Mouse (Mus musculus) lung, embryonic 15.5 days (tissue): ENCODE measurements at regions not wholly inside any gene's neighbourhood (a gene's known extent, or its start where the extent isn't known, plus 50 kb on each side); places are given as distances from the start of the nearest gene placed in this dataset.

Source experiments
- ATAC-seq: fragments of 200-750 bp; cut with Nextera tagmentation; 2 replicates; pipeline ENCODE4 v1.8.0; 2017; ENCODE audit warnings: moderate number of reproducible peaks, borderline replicate concordance; ENCODE audit not compliant: low FRiP score, low TSS enrichment; ENCODE audit errors: extremely low read depth
- H3K27ac ChIP-seq: fragments of 300-500 bp; sonication (generic); 2 replicates; pipeline ENCODE4 v1.5.1; 2015; ENCODE audit warnings: moderate library complexity, mild to moderate bottlenecking, inconsistent platforms
- H3K27me3 ChIP-seq: fragments of 300-500 bp; sonication (generic); 2 replicates; pipeline ENCODE4 v1.6.1; 2015; ENCODE audit warnings: inconsistent platforms
- H3K36me3 ChIP-seq: fragments of 300-500 bp; sonication (generic); 2 replicates; pipeline ENCODE4 v1.6.1; 2015; ENCODE audit warnings: inconsistent platforms
- H3K4me1 ChIP-seq: fragments of 300-500 bp; sonication (generic); 2 replicates; pipeline ENCODE4 v1.6.1; 2015; ENCODE audit warnings: inconsistent platforms
- H3K4me2 ChIP-seq: fragments of 300-500 bp; sonication (generic); 2 replicates; pipeline ENCODE4 v1.6.1; 2015; ENCODE audit warnings: inconsistent platforms, mild to moderate bottlenecking, moderate library complexity
- H3K4me3 ChIP-seq: fragments of 300-500 bp; sonication (generic); 2 replicates; pipeline ENCODE4 v1.5.1; 2015; ENCODE audit warnings: mild to moderate bottlenecking, inconsistent platforms
- H3K9ac ChIP-seq: fragments of 300-500 bp; sonication (generic); 2 replicates; pipeline ENCODE4 v1.6.1; 2015; ENCODE audit warnings: inconsistent platforms
- H3K9me3 ChIP-seq: fragments of 300-500 bp; sonication (generic); 2 replicates; pipeline ENCODE4 v1.6.1; 2016; ENCODE audit warnings: inconsistent platforms
- WGBS: fragments of 180-500 bp; shearing (Covaris S2); methylation state at CpG from one replicate; pipeline ENCODE4 v1.1.7; 2015; 5-methylcytosine and 5-hydroxymethylcytosine counted together

DNA sequence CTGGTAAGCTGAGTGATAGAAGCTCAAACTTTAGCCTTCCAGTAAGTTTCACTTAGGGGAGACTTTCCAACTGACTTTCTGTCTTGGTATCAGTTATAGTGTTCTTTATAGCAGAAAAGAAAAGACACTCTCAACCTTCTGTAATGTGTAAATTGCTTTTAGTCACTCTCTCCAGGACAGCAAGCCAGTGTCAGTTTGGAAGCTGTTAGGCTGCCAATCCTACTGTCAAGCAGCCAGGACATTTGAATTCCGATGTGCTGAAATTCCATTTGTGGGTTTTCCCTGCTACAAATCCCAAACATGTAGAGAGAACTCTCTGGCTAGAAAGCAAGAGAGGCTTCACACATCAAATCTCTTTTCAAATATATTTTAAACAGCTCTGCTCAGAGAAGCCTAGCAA, 390.4 kb downstream of the Olfm4 start:
- Histone ChIP-seq H3K36me3 (no peaks in the 10 kb centered on the region), H3K4me1 (no peaks in the 10 kb centered on the region), H3K27me3 (no peaks in the 10 kb centered on the region), H3K9me3 (no peaks in the 10 kb centered on the region), H3K4me2 (no peak overlapping the region), H3K27ac (no peak overlapping the region), H3K9ac (no peak overlapping the region), H3K4me3 (no peak overlapping the region)
- ATAC-seq: no peak
- 65% methylated on average over 1 of the region's 1 CpGs for WGBS

DNA sequence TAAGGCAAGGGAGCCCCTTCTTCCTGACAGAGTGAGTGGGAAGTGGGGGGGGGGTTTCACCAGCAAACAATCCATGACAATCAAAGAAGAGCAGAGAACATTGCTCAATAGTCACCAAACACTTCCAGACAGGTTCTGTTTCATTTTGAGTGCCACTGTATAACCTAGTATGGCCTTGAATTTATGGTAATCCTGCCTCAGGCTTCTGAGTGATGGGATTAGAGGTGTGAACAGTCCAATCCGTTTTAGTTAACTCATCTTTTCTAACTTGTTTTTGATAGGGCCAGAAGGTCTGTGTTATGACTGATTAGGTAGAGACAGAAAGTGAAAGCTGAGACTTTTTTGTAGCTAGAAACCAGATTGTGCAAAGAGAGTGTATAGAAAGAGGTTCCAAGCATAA, 393.2 kb downstream of the Olfm4 start:
- no peaks in the 10 kb centered on the region for H3K9me3 ChIP-seq
- WGBS: 19% methylated on average over 1 of the region's 1 CpGs

DNA sequence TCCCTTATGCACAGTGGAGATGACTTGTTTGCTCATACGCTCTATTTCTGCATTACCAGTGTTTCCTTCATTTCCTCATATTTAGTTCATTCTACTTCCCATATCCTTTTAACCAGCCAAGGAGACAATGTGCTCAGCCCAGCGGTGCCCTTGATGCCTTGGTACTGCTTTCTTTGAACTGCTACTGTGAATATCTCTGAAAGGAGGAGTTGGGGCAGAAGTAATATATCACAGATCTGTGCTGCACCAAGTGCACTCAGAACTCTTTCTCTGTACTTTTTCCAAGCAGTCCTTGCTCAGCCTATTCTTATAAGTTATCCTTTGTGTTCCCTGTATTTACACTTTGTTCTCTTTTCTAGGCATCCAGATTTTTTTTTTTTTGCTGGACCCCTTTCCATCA, 407.5 kb downstream of the Olfm4 start:
- Histone ChIP-seq H3K36me3 (no peaks in the 10 kb centered on the region), H3K27ac (no peak overlapping the region), H3K9ac (no peak overlapping the region), H3K27me3 (no peaks in the 10 kb centered on the region), H3K4me2 (no peak overlapping the region), H3K4me1 (no peaks in the 10 kb centered on the region), H3K4me3 (no peak overlapping the region), H3K9me3 (no peaks in the 10 kb centered on the region)
- WGBS: 87% methylated on average over 2 of the region's 2 CpGs
- ATAC-seq: no peak

More for the DNA sequence above, 393.2 kb downstream of the Olfm4 start:
- Histone ChIP-seq H3K36me3 (no peaks in the 10 kb centered on the region), H3K4me3 (no peak overlapping the region), H3K9ac (no peak overlapping the region), H3K27ac (no peak overlapping the region), H3K4me1 (no peaks in the 10 kb centered on the region), H3K27me3 (no peaks in the 10 kb centered on the region), H3K4me2 (no peak overlapping the region)
- ATAC-seq: no peak

DNA sequence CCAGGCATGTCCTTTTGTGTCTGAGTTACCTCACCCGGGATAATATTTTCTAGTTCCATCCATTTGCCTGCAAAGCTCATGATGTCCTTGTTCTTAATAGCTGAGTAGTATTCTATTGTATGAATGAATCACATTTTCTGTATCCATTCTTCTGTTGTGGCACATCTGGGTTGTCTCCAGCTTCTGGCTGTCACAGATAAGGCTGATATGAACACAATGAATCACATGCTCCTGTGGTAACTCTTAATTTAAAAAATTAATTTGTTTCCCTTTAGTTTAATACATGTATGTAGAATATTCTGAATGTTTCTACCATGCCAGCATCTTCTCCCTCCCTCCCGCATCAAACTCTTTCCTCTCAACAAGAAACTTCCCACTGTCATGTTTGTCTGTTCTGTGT, 424.4 kb downstream of the Olfm4 start:
- H3K4me2 ChIP-seq: no peak overlapping the region
- H3K27ac ChIP-seq: no peak overlapping the region
- 90% methylated on average over 2 of the region's 2 CpGs for WGBS
- no peak overlapping the region for H3K4me3 ChIP-seq
- ATAC-seq: no peak
- no peaks in the 10 kb centered on the region for H3K4me1 ChIP-seq
- H3K9me3 ChIP-seq: no peaks in the 10 kb centered on the region
- no peaks in the 10 kb centered on the region for H3K27me3 ChIP-seq
- no peaks in the 10 kb centered on the region for H3K36me3 ChIP-seq
- H3K9ac ChIP-seq: no peak overlapping the region

DNA sequence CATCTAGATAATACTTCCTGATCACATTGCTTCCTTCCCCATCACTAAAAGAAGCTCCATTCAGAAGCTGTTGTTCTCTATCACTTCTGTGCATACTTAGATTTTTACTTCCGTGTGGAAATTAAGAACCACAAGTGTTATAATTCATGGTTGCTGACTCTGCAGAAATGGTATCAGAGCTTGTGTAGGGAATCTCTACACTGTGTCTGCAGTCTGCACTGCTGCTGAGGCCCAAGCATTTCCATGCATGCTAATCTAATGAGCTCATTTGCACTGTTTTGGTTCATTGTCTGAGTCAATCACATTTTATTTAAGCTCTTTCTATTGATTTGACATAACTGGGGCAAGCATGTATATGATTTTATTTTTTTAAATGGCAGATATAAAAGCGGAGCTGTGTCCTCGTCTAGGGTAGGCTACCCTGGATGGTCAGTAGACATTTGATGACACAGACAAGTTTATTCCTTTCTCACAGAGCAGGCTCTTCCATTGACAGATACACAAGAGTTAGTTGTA, 435.0 kb downstream of the Olfm4 start:
- Histone ChIP-seq H3K4me3 (no peak overlapping the region), H3K4me2 (no peak overlapping the region), H3K27ac (no peak overlapping the region), H3K36me3 (no peaks in the 10 kb centered on the region), H3K9me3 (no peaks in the 10 kb centered on the region), H3K9ac (no peak overlapping the region), H3K27me3 (no peaks in the 10 kb centered on the region), H3K4me1 (no peaks in the 10 kb centered on the region)
- no peak for ATAC-seq
- WGBS: 85% methylated on average over 3 of the region's 3 CpGs

DNA sequence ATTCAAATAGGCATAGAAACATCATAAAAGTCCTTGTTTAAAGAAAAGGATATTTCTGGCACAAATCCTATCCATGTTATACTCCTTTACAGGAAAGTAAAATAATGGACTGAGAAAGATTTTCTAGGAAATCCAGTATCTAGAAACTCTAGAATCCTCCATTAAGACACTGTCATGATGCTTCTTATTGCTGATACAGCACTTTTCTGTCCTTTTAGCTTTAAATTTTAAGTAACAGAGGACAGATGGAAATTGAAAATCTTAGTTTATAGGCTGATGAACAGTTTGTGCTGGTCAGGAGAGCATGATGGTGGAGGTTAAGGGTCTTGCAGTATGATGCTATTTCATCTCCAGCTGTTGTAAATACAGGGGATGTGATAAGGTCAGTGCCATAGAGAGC, 459.9 kb downstream of the Olfm4 start:
- H3K27me3 ChIP-seq: no peaks in the 10 kb centered on the region
- ATAC-seq: no peak
- no peak overlapping the region for H3K4me3 ChIP-seq
- H3K4me2 ChIP-seq: no peak overlapping the region
- no peaks in the 10 kb centered on the region for H3K36me3 ChIP-seq
- no peak overlapping the region for H3K27ac ChIP-seq
- H3K9me3 ChIP-seq: no peaks in the 10 kb centered on the region
- no peaks in the 10 kb centered on the region for H3K4me1 ChIP-seq
- H3K9ac ChIP-seq: no peak overlapping the region

DNA sequence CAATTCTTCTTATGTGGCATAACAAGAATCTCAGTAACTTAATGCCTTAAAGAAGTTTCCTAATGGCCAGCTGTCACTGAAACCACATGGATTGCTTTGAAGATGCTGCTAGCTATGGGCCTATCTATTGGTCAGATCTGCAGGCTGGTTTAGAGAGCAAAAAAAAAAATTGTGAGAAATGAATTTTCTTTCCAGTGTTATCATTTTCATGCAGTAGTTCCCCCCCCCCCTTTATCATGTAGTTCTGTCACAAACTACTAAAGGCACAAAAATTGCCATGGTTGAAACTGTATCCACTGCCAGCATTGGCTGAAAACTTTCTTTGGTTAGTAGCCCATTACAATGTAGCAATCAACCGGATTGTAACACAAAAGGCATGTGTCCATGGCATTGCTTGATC, 487.6 kb downstream of the Olfm4 start:
- Histone ChIP-seq H3K36me3 (no peaks in the 10 kb centered on the region), H3K4me1 (no peaks in the 10 kb centered on the region), H3K4me3 (no peak overlapping the region), H3K4me2 (no peak overlapping the region), H3K27me3 (no peaks in the 10 kb centered on the region), H3K9ac (no peak overlapping the region), H3K27ac (no peak overlapping the region), H3K9me3 (no peaks in the 10 kb centered on the region)
- ATAC-seq: no peak
- 83% methylated on average over 1 of the region's 1 CpGs for WGBS

DNA sequence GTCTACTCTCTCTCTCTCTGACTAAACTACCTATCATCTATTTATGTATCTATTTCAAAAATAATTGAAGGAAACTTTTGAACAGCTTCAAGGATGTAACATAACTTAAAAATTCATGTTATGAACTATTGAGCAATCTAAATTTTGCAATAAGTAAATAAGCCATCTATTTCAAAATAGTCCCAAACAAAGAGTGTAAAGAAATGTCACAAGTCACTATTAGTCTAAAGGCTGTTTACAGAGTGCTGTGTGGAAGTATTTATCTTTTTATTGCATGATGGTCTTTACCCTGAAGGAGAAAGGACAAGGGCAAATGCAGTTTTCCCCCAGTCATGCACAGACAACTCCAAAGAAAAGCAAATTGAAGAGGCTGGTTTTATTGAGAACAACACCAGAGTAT, 496.0 kb downstream of the Olfm4 start:
- Histone ChIP-seq H3K27me3 (no peaks in the 10 kb centered on the region), H3K9me3 (no peaks in the 10 kb centered on the region), H3K27ac (no peak overlapping the region), H3K4me2 (no peak overlapping the region), H3K9ac (no peak overlapping the region), H3K4me3 (no peak overlapping the region), H3K36me3 (no peaks in the 10 kb centered on the region), H3K4me1 (no peaks in the 10 kb centered on the region)
- ATAC-seq: no peak; the same call in 1 of the 2 replicates

DNA sequence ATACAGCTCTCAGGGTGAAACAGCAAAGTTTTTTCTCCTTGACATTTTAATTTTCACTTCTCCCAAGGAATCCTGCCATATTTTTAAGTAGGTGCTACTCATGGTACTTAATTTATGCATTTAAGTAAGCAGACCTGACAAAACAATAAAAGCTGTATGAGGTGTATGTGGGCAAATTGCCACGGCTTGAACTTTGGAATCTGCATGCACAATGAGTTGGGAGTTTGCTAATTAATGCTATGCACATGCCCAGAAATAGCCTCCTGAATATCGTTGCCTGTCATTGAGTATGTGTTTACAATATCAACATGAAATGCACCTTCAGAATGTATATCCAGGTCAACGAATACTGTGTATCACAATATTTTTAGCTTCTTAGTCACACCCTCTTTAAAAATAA, 498.9 kb downstream of the Olfm4 start:
- no peaks in the 10 kb centered on the region for H3K4me1 ChIP-seq
- H3K9me3 ChIP-seq: no peaks in the 10 kb centered on the region
- no peaks in the 10 kb centered on the region for H3K36me3 ChIP-seq
- no peak overlapping the region for H3K9ac ChIP-seq
- no peaks in the 10 kb centered on the region for H3K27me3 ChIP-seq
- 74% methylated on average over 3 of the region's 3 CpGs for WGBS
- H3K4me2 ChIP-seq: no peak overlapping the region
- no peak overlapping the region for H3K27ac ChIP-seq
- no peak for ATAC-seq
- H3K4me3 ChIP-seq: no peak overlapping the region

DNA sequence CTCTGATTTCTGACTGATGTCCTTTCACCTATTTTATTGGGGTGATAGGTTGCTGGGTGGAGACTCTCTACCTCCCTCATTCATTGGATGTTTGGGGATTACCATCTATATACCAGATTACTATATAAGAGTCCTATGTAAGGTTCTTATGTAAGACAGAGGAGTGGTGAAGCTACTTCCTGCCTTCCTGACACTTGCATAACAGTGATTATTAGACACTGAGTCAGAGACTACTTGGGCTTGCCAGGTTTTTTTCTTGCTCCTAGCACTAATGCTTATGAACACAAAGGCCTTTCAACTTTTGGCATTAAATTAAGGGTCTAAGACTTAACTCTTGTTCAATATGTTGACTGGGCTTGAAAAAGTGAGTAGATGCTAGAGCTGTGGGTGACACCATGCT, 500.4 kb downstream of the Olfm4 start:
- H3K27ac ChIP-seq: no peak overlapping the region
- no peak overlapping the region for H3K4me3 ChIP-seq
- H3K9ac ChIP-seq: no peak overlapping the region
- no peaks in the 10 kb centered on the region for H3K4me1 ChIP-seq
- no peak for ATAC-seq
- H3K4me2 ChIP-seq: no peak overlapping the region
- H3K27me3 ChIP-seq: no peaks in the 10 kb centered on the region
- H3K36me3 ChIP-seq: no peaks in the 10 kb centered on the region
- H3K9me3 ChIP-seq: no peaks in the 10 kb centered on the region

DNA sequence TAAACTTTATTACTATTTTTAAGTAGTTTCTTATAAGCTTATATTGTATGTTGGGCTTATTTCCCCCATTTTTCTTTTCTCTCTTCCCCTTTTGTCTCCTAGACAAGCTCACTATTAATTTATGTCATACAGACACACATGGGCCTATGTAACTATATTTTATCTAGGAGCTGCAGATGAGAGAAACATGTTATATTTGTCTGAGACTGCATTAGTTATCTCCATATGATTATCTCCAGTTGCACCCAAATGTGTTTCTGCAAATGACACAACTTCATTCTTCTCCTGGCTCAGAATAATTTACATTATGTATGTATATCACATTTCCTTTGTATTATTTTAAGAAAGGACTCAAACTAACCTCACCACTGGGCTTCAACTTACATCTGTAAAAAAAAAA, 501.3 kb downstream of the Olfm4 start:
- H3K4me1 ChIP-seq: no peaks in the 10 kb centered on the region
- H3K36me3 ChIP-seq: no peaks in the 10 kb centered on the region
- H3K4me3 ChIP-seq: no peak overlapping the region
- no peak overlapping the region for H3K27ac ChIP-seq
- no peak overlapping the region for H3K9ac ChIP-seq
- H3K9me3 ChIP-seq: no peaks in the 10 kb centered on the region
- no peak for ATAC-seq
- no peaks in the 10 kb centered on the region for H3K27me3 ChIP-seq
- H3K4me2 ChIP-seq: no peak overlapping the region

DNA sequence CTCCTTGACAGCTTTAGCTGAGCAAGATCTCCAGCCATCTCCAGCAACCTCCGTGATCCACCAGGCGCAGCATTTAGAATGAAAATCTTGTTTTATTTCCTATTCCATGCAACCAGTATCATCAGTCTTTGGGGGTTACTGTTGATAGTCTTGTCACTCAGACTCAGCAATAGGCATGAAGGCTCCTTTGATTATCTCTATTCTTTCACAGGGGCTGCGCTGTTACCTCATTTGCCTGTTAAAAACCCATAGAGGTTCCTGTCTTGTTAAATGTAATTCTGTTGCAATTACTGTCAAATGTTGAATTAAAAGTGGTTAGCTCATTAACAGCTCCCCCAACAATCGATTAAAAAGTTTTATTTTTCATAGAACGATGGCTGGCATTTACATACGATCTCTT, 502.7 kb downstream of the Olfm4 start:
- ATAC-seq: no peak
- Histone ChIP-seq H3K36me3 (no peaks in the 10 kb centered on the region), H3K27ac (no peak overlapping the region), H3K4me2 (no peak overlapping the region), H3K4me3 (no peak overlapping the region), H3K27me3 (no peaks in the 10 kb centered on the region), H3K9me3 (no peaks in the 10 kb centered on the region), H3K9ac (no peak overlapping the region), H3K4me1 (no peaks in the 10 kb centered on the region)
- 86% methylated on average over 6 of the region's 6 CpGs for WGBS

DNA sequence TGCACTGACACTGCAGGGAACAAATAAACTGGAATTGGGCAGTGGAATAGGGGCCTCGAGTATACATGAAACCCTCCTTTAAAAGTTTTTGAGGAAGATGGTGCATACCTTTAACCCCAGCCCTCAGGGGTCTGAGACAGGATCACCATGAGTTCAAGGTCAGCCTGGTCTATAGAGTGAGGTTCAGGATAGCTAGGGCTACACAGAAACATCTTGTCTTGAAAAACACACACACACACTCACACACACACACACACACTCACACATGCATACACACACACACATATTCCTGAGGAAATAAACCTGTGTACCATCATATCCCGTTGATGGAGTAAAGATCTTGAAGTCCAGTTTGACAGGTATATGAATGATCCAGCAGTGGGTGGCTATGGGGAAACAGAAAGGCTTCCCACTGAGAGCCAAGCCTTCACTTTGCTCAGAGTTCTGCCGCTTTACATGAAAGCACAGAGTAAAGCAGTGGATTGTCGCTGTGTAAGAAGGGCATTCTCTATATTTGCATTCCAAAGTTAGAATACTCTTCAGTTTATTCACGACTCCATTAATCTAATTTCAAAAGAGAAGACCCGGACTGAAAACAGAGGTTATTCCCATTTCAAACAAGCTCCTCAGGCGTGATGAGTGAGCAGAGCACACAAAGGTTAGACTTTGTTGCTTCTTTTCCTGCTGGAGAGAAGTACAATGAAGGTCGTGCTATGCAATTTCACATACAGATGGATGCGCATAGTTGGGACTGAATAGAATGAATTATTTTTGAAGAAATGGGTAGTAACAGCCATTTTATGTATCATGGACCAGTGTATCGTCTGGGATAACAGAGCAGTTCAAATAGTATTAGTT, 508.4 kb downstream of the Olfm4 start:
- H3K9ac ChIP-seq: no peak overlapping the region
- no peak overlapping the region for H3K4me2 ChIP-seq
- ATAC-seq: no peak
- H3K36me3 ChIP-seq: no peaks in the 10 kb centered on the region
- WGBS: 75% methylated on average over 10 of the region's 10 CpGs
- no peaks in the 10 kb centered on the region for H3K4me1 ChIP-seq
- no peaks in the 10 kb centered on the region for H3K27me3 ChIP-seq
- no peaks in the 10 kb centered on the region for H3K9me3 ChIP-seq
- no peak overlapping the region for H3K4me3 ChIP-seq
- no peak overlapping the region for H3K27ac ChIP-seq
